Mouse (Mus musculus) midbrain, embryonic 14.5 days (tissue): ENCODE results near the gene Gm4353. TPM values are rescaled to one million over a fixed set of nuclear protein-coding genes. Genes with fewer than 3 reads are reported as not detected.

Experiments used
- ATAC-seq: fragments of 200-750 bp; cut with Nextera tagmentation; 2 replicates; pipeline ENCODE4 v1.8.0; 2017; ENCODE audit warnings: moderate number of reproducible peaks, moderate library complexity; ENCODE audit not compliant: low FRiP score, low TSS enrichment
- DNase-seq: peaks from one replicate; pipeline ENCODE4 v3.0.0-alpha.2; 2015
- H3K27ac ChIP-seq: fragments of 300-500 bp; sonication (generic); replicated peaks from 2 replicates; pipeline ENCODE4 v1.5.1; 2014; ENCODE audit warnings: mild to moderate bottlenecking, low read depth, low read length, moderate library complexity
- H3K27me3 ChIP-seq: fragments of 300-500 bp; sonication (generic); 2 replicates; pipeline ENCODE4 v1.6.1; 2014; ENCODE audit warnings: low read length, control low read depth, mixed read lengths; ENCODE audit not compliant: control insufficient read depth, insufficient read depth
- H3K36me3 ChIP-seq: fragments of 300-500 bp; sonication (generic); 2 replicates; pipeline ENCODE4 v1.6.1; 2014; ENCODE audit warnings: low read length, control low read depth; ENCODE audit not compliant: control insufficient read depth, insufficient read depth
- H3K4me1 ChIP-seq: fragments of 300-500 bp; sonication (generic); 2 replicates; pipeline ENCODE4 v1.6.1; 2014; ENCODE audit warnings: mild to moderate bottlenecking, antibody characterized with exemption, low read length, control low read depth; ENCODE audit not compliant: control insufficient read depth, insufficient read depth
- H3K4me2 ChIP-seq: fragments of 300-500 bp; sonication (generic); 2 replicates; pipeline ENCODE4 v1.6.1; 2014; ENCODE audit warnings: mild to moderate bottlenecking, low read length, moderate library complexity
- H3K4me3 ChIP-seq: fragments of 300-500 bp; sonication (generic); replicated peaks from 2 replicates; pipeline ENCODE4 v1.5.1; 2014; ENCODE audit warnings: low read depth, low read length
- H3K9ac ChIP-seq: fragments of 300-500 bp; sonication (generic); replicated peaks from 2 replicates; pipeline ENCODE4 v1.6.1; 2014; ENCODE audit warnings: mild to moderate bottlenecking, low read length, moderate library complexity
- H3K9me3 ChIP-seq: fragments of 300-500 bp; sonication (generic); 2 replicates; pipeline ENCODE4 v1.6.1; 2016; ENCODE audit warnings: low read length, control low read depth, mixed read lengths; ENCODE audit not compliant: control insufficient read depth
- WGBS: fragments of 180-500 bp; shearing (Covaris S2); extraction: QIAGEN DNeasy Blood & Tissue Kit; methylation state at CpG from one replicate; pipeline ENCODE4 v1.1.7; 2014; 5-methylcytosine and 5-hydroxymethylcytosine counted together
- polyA plus RNA-seq: library from polyadenylated mRNA; unstranded; fragments of >200 nt; fragmentation: Nextera tagmentation; extraction: Ambion mirVana; gene quantifications from 2 replicates; pipeline ENCODE4 v1.2.1, GENCODE M21; 2014

The Gm4353 gene
- polyA plus RNA-seq, 1 experiment from 2014 or later, result 0.45 TPM

DNA sequence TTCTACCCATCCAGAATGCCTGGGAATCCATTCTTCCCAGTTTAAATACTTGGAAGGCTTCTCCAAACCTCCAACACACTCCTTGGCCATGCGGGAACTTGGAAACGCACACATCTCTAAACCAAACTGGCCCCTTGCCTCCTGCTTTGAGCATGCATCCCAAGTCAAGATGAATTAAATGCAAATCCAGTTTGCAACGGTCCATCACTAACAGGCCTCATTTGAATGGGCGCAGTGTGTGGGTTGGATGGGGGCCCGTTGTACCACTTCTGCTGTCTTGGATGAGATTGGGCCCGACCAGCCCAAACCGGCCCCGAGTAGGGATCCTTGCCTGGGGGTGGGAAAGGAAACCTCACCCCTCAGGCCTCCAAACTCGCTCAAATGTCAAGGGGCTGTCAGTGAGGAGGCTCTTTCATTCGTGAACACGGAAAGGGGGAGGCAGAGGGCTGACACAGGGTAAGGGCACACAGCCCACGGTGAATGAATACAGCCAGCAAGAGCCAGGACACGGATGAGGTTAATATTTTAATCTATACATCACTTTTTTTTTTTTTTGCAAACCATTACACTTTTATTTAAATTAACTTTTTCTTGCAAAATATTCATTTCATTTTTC is 38.7 kb upstream of the Gm4353 start:
- no peak overlapping the region for H3K4me3 ChIP-seq
- no peak overlapping the region for H3K4me2 ChIP-seq
- H3K9me3 ChIP-seq, result no peaks in the 10 kb centered on the region
- peak; percentile 77 for DNase-seq
- no peak overlapping the region for H3K9ac ChIP-seq
- peaks cover 27% of the 10 kb centered on the region for H3K4me1 ChIP-seq
- no peaks in the 10 kb centered on the region for H3K27me3 ChIP-seq
- 10% methylated on average over 13 of the region's 13 CpGs for WGBS
- ATAC-seq, result peak; percentile 80
- H3K36me3 ChIP-seq, result 0 out of 2 replicates have a peak, but pooled peaks cover 2% of the 10 kb centered on the region
- peak overlapping the region; percentile 32; the same call in 1 of the 2 replicates for H3K27ac ChIP-seq

DNA sequence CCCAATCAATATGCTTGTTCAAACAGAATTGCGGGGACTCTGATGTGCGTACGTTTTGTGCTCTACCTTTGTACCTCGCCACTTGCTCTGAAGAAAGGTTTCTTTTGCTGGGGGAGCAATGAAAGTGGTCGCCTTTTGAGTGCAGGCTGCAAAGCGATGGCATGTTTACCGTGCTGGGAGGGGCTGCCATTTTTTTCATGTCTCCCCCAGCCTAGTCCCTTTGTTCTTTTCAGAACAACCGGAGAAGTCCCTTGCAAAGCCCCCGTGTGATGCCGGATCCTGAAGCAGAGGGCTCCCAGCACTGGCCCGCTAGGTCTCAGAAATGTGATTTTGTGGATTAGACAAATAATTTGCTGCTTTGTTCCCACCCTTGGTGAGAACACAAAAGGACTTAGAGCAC is 36.8 kb upstream of the Gm4353 start:
- Histone ChIP-seq H3K27me3 (no peaks in the 10 kb centered on the region), H3K4me1 (peaks cover 27% of the 10 kb centered on the region), H3K9ac (no peak overlapping the region; the same call in 1 of the 2 replicates), H3K4me3 (no peak overlapping the region), H3K27ac (peak overlapping the region; percentile 37; the same call in 1 of the 2 replicates), H3K9me3 (no peaks in the 10 kb centered on the region), H3K36me3 (no peaks in the 10 kb centered on the region), H3K4me2 (no peak overlapping the region)
- ATAC-seq (no peak), DNase-seq (peak; percentile 46)
- 11% methylated on average over 11 of the region's 11 CpGs for WGBS

DNA sequence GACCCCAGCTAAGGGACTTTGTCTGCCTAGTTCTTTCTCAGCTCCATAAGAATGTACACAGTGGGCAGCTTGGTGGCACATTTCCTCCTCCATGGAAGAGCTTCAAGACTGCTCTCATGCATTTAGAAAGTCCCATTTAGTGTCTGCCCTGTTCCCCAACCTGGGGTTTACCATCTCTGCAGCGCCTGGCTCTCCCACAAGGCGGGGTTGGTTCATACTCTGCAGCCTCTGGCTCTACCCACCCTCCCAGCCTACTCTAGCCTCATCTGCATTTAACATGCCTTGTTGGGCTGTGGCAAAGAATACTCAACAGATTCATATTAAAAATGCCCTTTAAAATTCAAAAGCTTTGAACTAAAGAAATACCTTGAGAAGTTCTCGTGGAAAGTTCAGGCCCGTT is 36.3 kb upstream of the Gm4353 start:
- no peak for DNase-seq
- Histone ChIP-seq H3K4me3 (no peak overlapping the region), H3K27ac (no peak overlapping the region), H3K4me1 (peaks cover 27% of the 10 kb centered on the region), H3K9me3 (no peaks in the 10 kb centered on the region), H3K36me3 (no peaks in the 10 kb centered on the region), H3K4me2 (no peak overlapping the region), H3K27me3 (no peaks in the 10 kb centered on the region), H3K9ac (no peak overlapping the region)
- ATAC-seq, result no peak
- WGBS, result 50% methylated on average over 4 of the region's 4 CpGs

DNA sequence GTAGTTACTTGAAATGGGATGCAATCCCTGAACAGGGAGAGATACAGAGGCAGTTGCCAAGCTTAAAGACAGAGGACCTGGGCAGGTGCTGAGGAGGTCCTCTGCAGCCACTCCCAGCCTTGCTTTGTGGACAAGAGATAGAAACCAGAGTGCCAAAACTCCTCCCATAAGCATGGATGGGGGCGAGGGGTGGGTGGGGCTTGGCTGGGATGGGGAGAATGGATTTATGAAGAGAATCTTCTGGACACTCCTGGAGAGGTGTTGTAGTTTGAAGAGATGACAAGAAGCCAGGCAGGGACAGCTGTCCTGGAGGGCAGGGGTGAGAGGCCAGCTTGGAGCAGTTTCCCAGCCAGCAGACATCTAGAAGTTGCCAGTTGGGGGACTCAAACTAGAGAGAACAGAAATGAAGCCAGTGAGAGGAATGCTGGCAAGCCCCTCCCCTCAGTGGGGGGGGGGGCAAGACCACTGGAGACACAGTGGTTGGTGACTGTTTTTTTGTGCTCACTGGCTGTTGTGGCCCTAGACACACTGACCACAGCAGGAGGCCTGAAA is 34.9 kb upstream of the Gm4353 start:
- ATAC-seq, result no peak
- no peak for DNase-seq
- no peak overlapping the region for H3K4me3 ChIP-seq
- H3K9ac ChIP-seq, result no peak overlapping the region
- H3K9me3 ChIP-seq, result no peaks in the 10 kb centered on the region
- no peak overlapping the region for H3K4me2 ChIP-seq
- H3K27ac ChIP-seq, result no peak overlapping the region
- no peaks in the 10 kb centered on the region for H3K27me3 ChIP-seq
- peaks cover 25% of the 10 kb centered on the region for H3K4me1 ChIP-seq
- no peaks in the 10 kb centered on the region for H3K36me3 ChIP-seq
- WGBS, result 73% methylated on average over 1 of the region's 1 CpGs

GRCm38 (mm10) chr7:116115991-116116390 is 31.6 kb upstream of the Gm4353 start:
- H3K4me1 ChIP-seq, result peaks cover 4% of the 10 kb centered on the region; the same call in 1 of the 2 replicates
- ATAC-seq, result no peak
- no peak overlapping the region for H3K4me2 ChIP-seq
- no peak overlapping the region for H3K4me3 ChIP-seq
- H3K27me3 ChIP-seq, result no peaks in the 10 kb centered on the region
- H3K27ac ChIP-seq, result no peak overlapping the region
- WGBS, result 86% methylated on average over 2 of the region's 2 CpGs
- H3K36me3 ChIP-seq, result no peaks in the 10 kb centered on the region
- no peaks in the 10 kb centered on the region for H3K9me3 ChIP-seq
- H3K9ac ChIP-seq, result no peak overlapping the region
- no peak for DNase-seq

- ATAC-seq, result no peak
- Histone ChIP-seq H3K27me3 (no peaks in the 10 kb centered on the region), H3K9me3 (no peaks in the 10 kb centered on the region), H3K4me1 (no peaks in the 10 kb centered on the region), H3K36me3 (no peaks in the 10 kb centered on the region), H3K4me2 (no peak overlapping the region), H3K4me3 (no peak overlapping the region), H3K9ac (no peak overlapping the region), H3K27ac (no peak overlapping the region)
- WGBS, result 67% methylated on average over 12 of the region's 12 CpGs
- no peak for DNase-seq
These were observed 30.9 kb upstream of the Gm4353 start for GRCm38 (mm10) chr7:116115216-116115930.

- no peaks in the 10 kb centered on the region for H3K4me1 ChIP-seq
- H3K27ac ChIP-seq, result no peak overlapping the region
- no peaks in the 10 kb centered on the region for H3K9me3 ChIP-seq
- no peak overlapping the region for H3K4me2 ChIP-seq
- no peaks in the 10 kb centered on the region for H3K27me3 ChIP-seq
- H3K9ac ChIP-seq, result no peak overlapping the region
- ATAC-seq (no peak), DNase-seq (no peak)
- H3K4me3 ChIP-seq, result no peak overlapping the region
- H3K36me3 ChIP-seq, result peaks cover 9% of the 10 kb centered on the region
- WGBS, result 78% methylated on average over 6 of the region's 6 CpGs
These were observed 27.1 kb upstream of the Gm4353 start for GRCm38 (mm10) chr7:116111546-116111945.

- no peak for DNase-seq
- ATAC-seq, result no peak
These were observed 26.2 kb upstream of the Gm4353 start for GRCm38 (mm10) chr7:116110661-116111060.

More at GRCm38 (mm10) chr7:116110661-116111060, 26.2 kb upstream of the Gm4353 start:
- Histone ChIP-seq H3K27me3 (no peaks in the 10 kb centered on the region), H3K9me3 (no peaks in the 10 kb centered on the region), H3K27ac (no peak overlapping the region), H3K4me3 (no peak overlapping the region), H3K9ac (no peak overlapping the region), H3K4me1 (no peaks in the 10 kb centered on the region), H3K4me2 (no peak overlapping the region), H3K36me3 (peaks cover 18% of the 10 kb centered on the region)
- WGBS, result 83% methylated on average over 3 of the region's 3 CpGs
